Mouse (Mus musculus) megakaryocyte-erythroid progenitor cell, adult 5-6 weeks (primary cell): ENCODE measurements around the gene Acsl1. TPM values are rescaled to one million over a fixed set of nuclear protein-coding genes. Genes with fewer than 3 reads are reported as not detected.

Experiments
- ATAC-seq: replicated peaks from 2 replicates; pipeline ENCODE4 v1.8.0; 2016; ENCODE audit warnings: mild to moderate bottlenecking, inconsistent platforms; ENCODE audit not compliant: severe bottlenecking, poor library complexity, low FRiP score, low TSS enrichment
- total RNA-seq, 2 experiments: library from RNA; stranded (forward) in 1 of 2; stranded (reverse) in 1 of 2; fragments of 200-1000, 215-1000 nt in 1 of 2; fragments of >200 nt in 1 of 2; fragmentation: Nextera tagmentation in 1 of 2; gene quantifications; 2 replicates each; pipeline ENCODE4 v1.2.3; 2014 to 2017

Acsl1 gene
- total RNA-seq, 2 experiments from 2014 or later = 104 to 139 TPM

DNA sequence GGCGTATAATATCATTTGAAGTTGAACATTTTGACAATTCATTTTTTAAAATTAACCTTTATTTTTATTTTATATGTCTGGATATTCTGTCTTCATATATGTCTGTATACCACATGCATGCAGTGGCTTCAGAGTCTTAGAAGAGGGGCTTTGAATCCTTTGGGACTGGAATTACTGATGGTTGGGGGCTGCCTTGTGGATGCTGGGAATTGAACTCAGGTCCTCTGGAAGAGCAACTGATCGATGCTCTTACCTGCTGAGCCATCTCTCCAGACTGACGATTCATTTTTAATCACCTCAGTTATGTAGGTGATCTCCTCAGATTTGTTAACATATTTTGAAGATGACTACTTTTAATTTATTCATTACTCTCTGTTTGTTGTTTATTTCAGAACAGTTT is 3.3 kb downstream of the Acsl1 start:
- ATAC-seq = no peak

DNA sequence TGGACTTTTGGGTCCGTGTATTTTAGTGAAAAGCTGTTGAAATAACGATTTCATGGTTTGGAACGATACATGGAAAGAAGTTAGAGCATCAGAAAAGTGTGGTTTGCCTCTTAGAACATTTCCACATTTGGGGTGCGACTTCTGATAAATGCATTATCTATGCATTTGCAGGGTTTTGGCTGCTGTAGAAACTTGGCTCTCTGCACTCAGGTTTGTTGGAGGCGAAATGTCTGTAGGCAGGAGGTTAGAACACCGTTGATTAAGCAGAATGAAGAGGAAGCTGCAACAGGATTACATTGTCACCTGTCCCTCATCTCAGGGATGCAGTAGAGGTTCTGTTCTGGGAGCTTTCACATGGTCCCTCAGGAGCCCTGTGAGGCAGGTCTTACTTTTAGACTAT is 3.8 kb downstream of the Acsl1 start:
- peak; percentile 34 for ATAC-seq

DNA sequence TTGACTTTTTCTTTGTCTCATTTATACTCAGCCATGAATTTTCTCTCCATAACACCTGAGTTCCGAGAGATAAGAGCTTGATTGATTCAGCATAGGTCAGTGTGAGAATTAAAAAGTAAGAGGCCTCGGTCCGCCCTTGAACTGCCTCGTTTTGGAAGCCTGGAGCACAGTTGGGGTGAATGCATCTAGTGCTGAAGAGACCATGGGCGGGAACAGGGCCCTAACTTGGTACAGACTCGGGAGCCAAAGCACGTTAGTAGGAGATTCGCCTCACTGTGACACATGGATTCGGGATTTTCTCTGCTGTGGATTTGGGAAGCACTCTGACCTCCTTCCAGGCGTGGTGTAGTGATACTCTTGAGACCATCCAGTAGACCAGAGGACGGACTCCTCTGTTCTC is 4.6 kb downstream of the Acsl1 start:
- ATAC-seq = no peak

GRCm38 (mm10) chr8:46475942-46476341 is 5.1 kb downstream of the Acsl1 start:
- ATAC-seq = no peak

- ATAC-seq = peak; percentile 32; the same call in 1 of the 2 replicates
Observed at GRCm38 (mm10) chr8:46477747-46478458, 7.1 kb downstream of the Acsl1 start.

GRCm38 (mm10) chr8:46478783-46479182 is 7.9 kb downstream of the Acsl1 start:
- ATAC-seq = no peak

DNA sequence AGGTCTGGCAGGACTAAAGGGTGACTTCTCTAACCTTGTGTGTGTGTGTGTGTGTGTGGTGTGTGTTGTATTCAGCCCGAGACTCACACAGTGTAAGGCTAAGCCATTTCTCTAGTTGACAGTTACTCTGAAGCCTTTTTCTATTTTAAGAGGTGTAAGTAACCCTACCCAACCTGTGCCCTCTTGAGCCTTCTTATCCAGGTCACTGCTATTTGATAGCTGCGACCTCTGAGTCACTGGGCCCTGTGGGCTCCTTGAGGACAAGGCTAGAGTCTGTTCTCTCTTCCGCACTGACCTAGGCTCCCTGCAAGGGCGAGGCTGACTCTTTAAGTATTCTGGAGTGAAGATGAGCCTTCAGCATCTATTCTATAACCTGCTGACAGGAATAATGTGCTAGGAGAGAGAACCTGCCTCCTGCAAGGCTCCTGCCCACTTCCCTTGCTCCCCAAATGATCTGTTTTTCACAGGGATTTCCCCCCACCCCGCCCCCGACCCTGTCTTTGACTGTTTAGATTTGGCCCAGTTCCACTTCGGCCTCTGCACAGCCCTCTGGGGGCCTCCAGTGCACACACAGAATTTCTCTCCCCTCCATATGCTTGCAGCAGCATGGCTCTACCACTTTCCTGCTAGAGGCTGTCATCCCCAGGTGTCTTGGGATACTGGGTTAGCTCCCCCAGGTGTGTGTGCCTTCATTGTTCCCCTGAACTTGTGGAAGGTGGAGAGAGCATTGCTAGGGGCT is 9.1 kb downstream of the Acsl1 start:
- no peak for ATAC-seq

GRCm38 (mm10) chr8:46480533-46480900 is 9.7 kb downstream of the Acsl1 start:
- no peak for ATAC-seq

- no peak for ATAC-seq
Observed at GRCm38 (mm10) chr8:46482771-46483170, 11.9 kb downstream of the Acsl1 start.

DNA sequence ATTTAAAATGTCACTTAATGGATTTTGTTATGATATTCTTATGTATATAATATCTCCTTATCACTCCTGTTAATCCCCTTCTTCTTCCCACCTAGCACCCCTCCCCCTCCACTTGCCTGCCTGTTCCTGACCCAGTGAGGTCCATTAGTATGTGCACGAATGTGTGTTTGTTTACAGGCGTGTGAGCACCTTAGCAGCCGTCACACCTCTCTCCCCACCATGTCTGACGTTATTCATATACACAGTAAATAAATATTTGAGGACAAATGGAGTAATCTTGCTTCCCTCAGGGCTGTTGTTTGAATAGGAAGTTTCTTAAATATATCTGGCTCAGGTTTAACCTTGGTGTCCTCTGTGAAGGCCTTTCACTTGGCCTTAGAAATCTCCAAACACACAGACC is 12.4 kb downstream of the Acsl1 start:
- ATAC-seq = no peak

DNA sequence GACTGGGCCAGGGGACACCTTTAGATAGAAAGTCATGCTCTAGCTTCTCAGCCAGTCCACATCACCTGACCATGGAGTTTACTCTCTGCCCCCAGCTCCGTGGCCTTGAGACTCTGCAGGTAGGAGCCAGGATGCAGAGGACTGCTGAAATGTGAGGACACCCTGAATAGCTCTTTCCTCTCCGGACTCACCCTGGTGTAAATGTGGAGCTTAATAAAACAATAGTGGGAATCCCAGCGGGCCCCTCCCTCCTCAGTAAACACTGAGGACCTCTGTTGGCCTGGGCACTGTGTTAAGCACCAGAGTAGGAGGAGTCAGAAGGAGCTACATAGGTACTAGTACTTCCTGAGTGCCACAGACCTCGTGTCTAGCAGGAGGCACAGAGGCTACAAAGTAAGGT is 13.2 kb downstream of the Acsl1 start:
- 0 out of 2 replicates have a peak, but pooled peaks have one; percentile 25 for ATAC-seq

GRCm38 (mm10) chr8:46484931-46485463 is 14.2 kb downstream of the Acsl1 start:
- ATAC-seq = no peak

GRCm38 (mm10) chr8:46488085-46488561 is 17.3 kb downstream of the Acsl1 start:
- ATAC-seq = no peak

DNA sequence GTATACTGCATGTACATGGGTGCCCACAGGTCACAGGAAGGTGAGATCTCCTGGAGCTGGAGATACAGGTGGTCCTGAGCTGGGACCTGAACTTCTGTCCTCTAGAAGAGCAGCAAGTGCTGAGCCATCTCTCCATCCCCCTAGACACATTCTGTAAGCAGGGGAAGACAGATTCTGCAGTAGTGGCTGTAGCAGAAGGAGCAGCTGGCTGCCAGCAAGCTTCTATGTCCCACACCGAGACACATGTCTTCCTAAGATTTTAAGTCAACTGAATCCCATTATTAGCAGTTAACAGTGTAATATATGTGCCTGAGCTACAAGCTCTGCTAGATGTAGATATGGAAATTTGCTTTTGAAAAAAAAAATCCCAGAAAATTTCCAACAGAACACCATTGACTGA is 18.4 kb downstream of the Acsl1 start:
- ATAC-seq = no peak

DNA sequence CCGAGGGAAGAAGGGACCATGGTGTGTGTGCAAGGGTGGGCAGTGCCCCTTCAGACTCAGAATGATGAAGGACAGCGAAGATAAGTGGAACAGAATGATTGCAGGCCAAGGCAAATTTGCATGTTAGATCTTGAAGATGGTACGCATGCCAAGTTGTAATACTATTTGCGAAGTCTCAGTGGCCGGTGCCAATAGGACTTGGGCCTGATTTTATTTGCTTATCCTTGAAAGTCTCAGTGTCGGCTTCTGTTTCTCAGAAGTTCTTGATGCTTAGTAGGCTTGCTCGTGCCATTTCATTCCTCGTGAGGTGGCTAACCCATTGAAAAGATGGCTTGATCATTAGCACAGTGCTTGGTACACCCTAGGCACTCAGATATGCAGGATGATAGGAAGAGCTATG is 19.4 kb downstream of the Acsl1 start:
- no peak for ATAC-seq

GRCm38 (mm10) chr8:46490821-46491220 is 20.0 kb downstream of the Acsl1 start:
- no peak for ATAC-seq

GRCm38 (mm10) chr8:46493495-46494170 is 22.8 kb downstream of the Acsl1 start:
- no peak for ATAC-seq

DNA sequence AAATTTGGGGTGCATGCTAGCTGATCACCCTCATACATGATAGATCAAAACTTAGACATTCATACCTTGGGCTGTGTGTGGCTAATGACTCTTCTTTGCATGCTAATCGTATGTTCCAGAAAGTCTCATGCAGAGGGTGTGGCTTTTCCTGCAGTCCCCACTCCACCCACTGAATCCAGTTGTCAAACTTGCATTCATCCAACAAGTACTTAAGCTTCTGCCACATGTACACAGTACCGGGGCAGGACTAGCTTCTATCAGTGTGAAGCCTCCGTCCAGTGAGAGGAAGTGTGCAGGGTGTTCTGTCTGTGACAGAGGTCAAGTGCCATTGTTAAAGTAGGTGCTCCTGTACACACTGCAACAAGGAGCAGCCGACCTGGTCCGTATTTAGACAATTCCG is 26.0 kb downstream of the Acsl1 start:
- peak; percentile 25 for ATAC-seq

DNA sequence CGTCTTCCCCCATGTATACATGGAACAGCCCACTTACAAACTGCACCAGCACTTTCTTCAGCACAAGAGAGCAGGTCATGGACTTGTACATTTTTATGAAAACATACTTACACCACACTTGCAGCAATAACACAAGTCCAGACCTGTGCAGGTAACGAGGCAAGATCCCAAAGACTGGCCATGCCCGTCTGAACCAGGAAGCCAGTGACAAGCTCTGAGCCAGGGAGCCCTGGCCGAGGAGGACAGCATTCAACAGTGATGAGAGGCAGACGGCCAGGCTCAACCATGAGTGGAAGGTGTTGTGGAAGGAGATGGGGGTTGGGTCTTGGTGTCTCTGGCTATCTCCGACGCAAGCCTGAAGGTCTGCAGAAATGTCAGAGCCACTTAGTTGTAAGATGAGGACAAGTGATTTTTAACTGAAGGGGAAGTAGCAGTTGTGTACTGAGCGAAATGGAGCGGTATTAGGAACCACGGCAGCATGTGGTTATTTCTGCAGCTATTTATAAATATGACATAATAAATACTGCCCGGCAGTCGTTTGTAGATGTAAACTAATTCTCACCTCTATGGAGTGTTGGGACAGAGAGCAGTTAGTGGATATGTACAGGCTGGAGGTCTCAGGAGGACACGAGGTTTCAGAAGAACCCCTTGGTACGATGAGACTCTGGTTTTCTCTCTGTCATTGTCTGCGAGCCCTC is 26.6 kb downstream of the Acsl1 start:
- no peak for ATAC-seq
